Mouse (Mus musculus): ENCODE data around the gene Rdh16f1. TPM values are rescaled to one million over a fixed set of nuclear protein-coding genes. Genes with fewer than 3 reads are reported as not detected.

The Rdh16f1 gene
- 0.63 TPM in 1 of 2 replicates, not detected in the other for polyA plus RNA-seq (2012; rRNA removed)

GRCm38 (mm10) chr10:127759181-127760110, at the start of gene Rdh16f1, which contains the start of gene Rdh1:
TSS of gene Rdh16f1 (plus strand) at chr10:127759787.
TSS of gene Rdh1 (plus strand) at chr10:127759721.

GRCm38 (mm10) chr10:127724178-127724577, 35.4 kb upstream of the Rdh16f1 start, which contains the start of gene Tac2:
TSS of gene Tac2 (plus strand) at chr10:127724478.

GRCm38 (mm10) chr10:127739083-127739660, 20.4 kb upstream of the Rdh16f1 start, which contains the start of gene Zbtb39:
TSS of gene Zbtb39 (plus strand) at chr10:127739538.

DNA sequence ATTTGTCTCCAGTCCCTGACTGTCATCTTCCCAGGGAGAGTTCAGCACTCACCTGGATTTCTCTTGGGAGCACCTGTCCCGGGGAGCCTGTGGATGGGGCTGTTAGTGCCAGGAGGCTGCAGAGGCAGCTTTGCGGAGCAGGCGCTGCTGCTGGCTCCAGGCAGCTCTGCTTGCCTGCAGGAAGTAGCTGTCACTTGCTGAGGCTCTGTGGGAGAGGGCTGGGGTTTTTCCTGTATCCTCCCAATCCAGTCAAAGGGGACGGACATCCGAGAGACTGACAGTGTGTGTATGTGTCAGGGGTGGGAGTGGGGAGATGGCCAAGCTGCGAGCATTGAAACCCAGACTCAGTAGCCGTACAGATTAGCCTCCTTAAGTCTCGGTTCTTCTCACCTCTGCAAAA, 8.0 kb upstream of the Rdh16f1 start, which contains the start of gene Gpr182:
TSS of gene Gpr182 (minus strand) at position 185 of the 400 bp plus-strand sequence.

GRCm38 (mm10) chr10:127776011-127776410, 16.4 kb downstream of the Rdh16f1 start, which contains the start of gene Rdh9:
TSS of gene Rdh9 (plus strand) at chr10:127776386.

GRCm38 (mm10) chr10:127800891-127801290, 41.3 kb downstream of the Rdh16f1 start, which contains the start of gene Rdh16:
TSS of gene Rdh16 (plus strand) at chr10:127801152.

Other genes with a start within 250 kb of the Rdh16f1 start
- gene Ndufa4l2, start 244.8 kb upstream of the Rdh16f1 start, polyA plus RNA-seq (2012; rRNA removed), result 13.5 and 15.8 TPM in 2 replicates
- gene Shmt2, start 237.3 kb upstream of the Rdh16f1 start, polyA plus RNA-seq (2012; rRNA removed), result 61.1 and 62.7 TPM in 2 replicates
- 10.5 and 10.6 TPM in 2 replicates for gene Nxph4, start 225.2 kb upstream of the Rdh16f1 start, polyA plus RNA-seq (2012; rRNA removed)
- gene Lrp1, start 138.6 kb upstream of the Rdh16f1 start, polyA plus RNA-seq (2012; rRNA removed), result 178 and 189 TPM in 2 replicates
- 5.9 and 6.5 TPM in 2 replicates for gene Stat6, start 116.8 kb upstream of the Rdh16f1 start, polyA plus RNA-seq (2012; rRNA removed)
- gene Nemp1, start 92.9 kb upstream of the Rdh16f1 start, polyA plus RNA-seq (2012; rRNA removed), result 7.1 and 7.3 TPM in 2 replicates
- gene Nab2, start 91.2 kb upstream of the Rdh16f1 start, polyA plus RNA-seq (2012; rRNA removed), result 13.1 and 13.3 TPM in 2 replicates
- 2.2 and 3.5 TPM in 2 replicates for gene Myo1a, start 54.6 kb upstream of the Rdh16f1 start, polyA plus RNA-seq (2012; rRNA removed)
- gene Tac2, start 35.3 kb upstream of the Rdh16f1 start, polyA plus RNA-seq (2012; rRNA removed), result 5.4 and 6.2 TPM in 2 replicates
- gene Zbtb39, start 20.2 kb upstream of the Rdh16f1 start, polyA plus RNA-seq (2012; rRNA removed), result 9.3 and 10.1 TPM in 2 replicates
- 1.1 and 1.3 TPM in 2 replicates for gene Gpr182, start 8.1 kb upstream of the Rdh16f1 start, polyA plus RNA-seq (2012; rRNA removed)
- 0.05 and 0.07 TPM in 2 replicates for gene Rdh1, start 66 bp upstream of the Rdh16f1 start, polyA plus RNA-seq (2012; rRNA removed)
- 0.61 TPM in 1 of 2 replicates, not detected in the other for gene Rdh9, start 16.6 kb downstream of the Rdh16f1 start, polyA plus RNA-seq (2012; rRNA removed)
- 0.03 and 0.05 TPM in 2 replicates for gene Rdh16, start 41.4 kb downstream of the Rdh16f1 start, polyA plus RNA-seq (2012; rRNA removed)
- gene Rdh19, start 90.1 kb downstream of the Rdh16f1 start, polyA plus RNA-seq (2012; rRNA removed), result not detected in 2 replicates
- gene Rdh16f2, start 106.7 kb downstream of the Rdh16f1 start, polyA plus RNA-seq (2012; rRNA removed), result not detected in 2 replicates
- not detected in 2 replicates for gene Rdh7, start 129.0 kb downstream of the Rdh16f1 start, polyA plus RNA-seq (2012; rRNA removed)
- not detected in 2 replicates for gene Sdr9c7, start 138.7 kb downstream of the Rdh16f1 start, polyA plus RNA-seq (2012; rRNA removed)
- gene Hsd17b6, start 247.8 kb downstream of the Rdh16f1 start, polyA plus RNA-seq (2012; rRNA removed), result not detected in 2 replicates